Mouse (Mus musculus) gastrocnemius, postnatal 25 days (tissue): ENCODE measurements around the gene Thg1l. TPM values are rescaled to one million over a fixed set of nuclear protein-coding genes. Genes with fewer than 3 reads are reported as not detected.
A peak's percentile ranks its signal among the peaks of the same experiment; 100 is the strongest.

Source experiments
- DNase-seq: peaks from one replicate; pipeline ENCODE4 v3.0.0; 2022
- long read RNA-seq, 2 experiments: library from polyadenylated mRNA; stranded (forward); transcript quantifications; one replicate each; pipeline ENCODE4 v2.0.0; 2021
- total RNA-seq, 2 experiments: library from RNA; stranded (reverse); gene quantifications; 1 replicate in 1 of 2; 2 replicates in 1 of 2; pipeline ENCODE4 v1.2.3; 2021

The Thg1l gene
- 1 to 10 TPM; 4.8 to 5.4 TPM for total RNA-seq
- long read RNA-seq, experiment 1, partial matches to known transcripts, result 0 of 2 reads
- long read RNA-seq, experiment 1, other reads (novel, unspliced or antisense), result 0 of 2 reads
- long read RNA-seq, experiment 2, result 0 reads

DNA sequence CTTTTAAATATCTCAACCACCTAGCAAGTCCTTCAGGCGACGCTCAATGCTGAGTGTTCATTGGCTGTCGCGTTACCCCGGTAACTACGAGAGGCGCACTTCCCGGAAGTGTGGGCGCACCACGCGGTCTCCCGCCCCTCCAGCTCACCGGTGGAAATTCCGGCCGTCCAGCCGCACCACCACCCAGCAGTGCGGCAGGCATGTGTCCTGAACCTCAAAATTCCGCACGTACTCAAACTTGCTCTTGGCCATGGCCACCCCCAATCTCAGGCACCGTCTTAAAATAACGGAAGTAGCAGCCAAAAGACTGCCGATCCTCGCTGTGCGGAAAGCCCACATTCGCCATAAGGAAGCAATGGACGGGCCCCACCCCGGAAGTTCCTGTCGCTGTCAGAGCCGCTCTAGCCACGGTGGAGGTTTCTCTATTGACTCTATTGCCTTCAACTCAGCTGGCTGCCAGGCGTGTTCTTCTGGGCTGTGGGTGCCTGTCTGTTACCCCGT lies at the start of gene Thg1l:
Gene Thg1l, minus strand, starts transcription at position 368 of the 501 bp plus-strand sequence.
- DNase-seq, result peak; percentile 88

DNA sequence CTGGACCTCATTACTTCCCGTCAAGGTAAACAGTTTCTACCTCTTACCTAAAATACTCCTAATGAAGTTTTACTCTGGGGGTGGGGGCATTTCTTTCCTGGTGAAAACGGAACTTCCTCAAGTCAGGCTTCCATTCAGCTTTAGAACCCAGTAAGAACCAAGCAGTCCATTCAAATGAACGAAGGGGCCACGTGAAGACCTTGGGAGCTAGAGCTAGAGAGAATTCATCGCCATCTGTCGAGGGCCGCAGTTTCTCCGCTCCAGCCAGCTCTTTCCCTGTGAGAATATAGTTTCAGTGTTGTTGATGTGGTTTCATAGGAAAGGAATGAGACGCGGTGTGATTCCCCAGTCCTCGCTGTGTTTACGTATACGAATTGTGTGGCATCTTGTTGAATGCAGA lies 36.8 kb upstream of the Thg1l start:
- no peak for DNase-seq

DNA sequence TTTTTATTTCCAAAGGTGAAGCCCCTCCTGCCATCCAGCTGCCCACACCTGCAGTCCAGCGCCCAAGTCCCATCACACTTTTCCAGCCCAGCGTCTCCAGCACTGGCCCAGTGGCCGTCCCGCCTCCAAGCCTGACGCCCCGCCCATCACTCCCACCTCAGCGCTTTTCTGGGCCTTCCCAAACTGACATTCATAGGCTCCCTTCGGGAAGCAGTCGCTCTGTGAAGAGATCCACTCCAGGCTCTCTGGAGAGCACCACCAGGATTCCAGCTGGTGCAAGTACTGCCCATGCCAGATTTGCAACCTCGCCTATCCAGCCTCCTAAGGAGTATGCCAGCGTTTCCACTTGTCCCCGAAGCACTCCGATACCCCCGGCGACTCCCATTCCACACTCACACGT lies 36.3 kb upstream of the Thg1l start:
- no peak for DNase-seq

DNA sequence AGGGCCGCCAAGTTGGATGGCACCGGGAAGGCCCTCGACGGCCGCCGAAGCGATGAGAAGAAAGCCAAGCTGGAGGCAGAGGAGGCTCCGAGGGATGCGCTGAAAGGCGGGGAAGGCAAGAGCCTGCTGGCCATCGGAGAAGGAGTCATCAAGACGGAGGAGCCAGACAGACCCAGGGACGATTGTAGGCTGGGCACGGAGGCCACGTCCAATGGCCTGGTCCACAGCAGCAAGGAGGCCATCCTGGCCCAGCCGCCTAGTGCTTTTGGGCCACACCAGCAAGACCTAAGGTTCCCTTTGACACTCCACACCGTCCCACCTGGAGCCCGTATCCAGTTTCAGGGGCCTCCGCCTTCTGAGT lies 25.6 kb upstream of the Thg1l start:
- DNase-seq, result peak; percentile 10

- DNase-seq, result peak; percentile 48
Measured at GRCm38 (mm10) chr11:45979946-45980892, 24.9 kb upstream of the Thg1l start, which contains the start of gene Sox30. Gene Sox30, plus strand, starts transcription at chr11:45980310.

GRCm38 (mm10) chr11:45976061-45976460 lies 20.8 kb upstream of the Thg1l start:
- no peak for DNase-seq

DNA sequence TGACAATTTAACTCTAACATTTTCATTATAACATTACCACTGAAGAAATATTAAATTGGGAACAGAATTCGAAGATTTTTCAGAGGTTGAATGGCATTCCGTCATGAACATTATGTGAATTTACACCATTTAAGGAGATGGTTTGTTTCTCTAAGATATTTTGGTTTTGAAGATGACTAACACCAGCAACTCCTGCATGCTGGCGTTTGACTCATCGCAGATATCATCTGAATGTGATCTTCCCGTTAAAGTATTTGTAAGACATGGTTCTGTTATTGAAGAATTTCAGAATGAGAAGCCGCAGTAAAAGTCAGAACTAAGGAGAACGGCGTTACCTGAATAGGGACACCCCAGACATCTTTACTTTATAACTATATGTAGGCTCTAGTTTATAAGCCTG lies 19.2 kb upstream of the Thg1l start:
- DNase-seq, result no peak

DNA sequence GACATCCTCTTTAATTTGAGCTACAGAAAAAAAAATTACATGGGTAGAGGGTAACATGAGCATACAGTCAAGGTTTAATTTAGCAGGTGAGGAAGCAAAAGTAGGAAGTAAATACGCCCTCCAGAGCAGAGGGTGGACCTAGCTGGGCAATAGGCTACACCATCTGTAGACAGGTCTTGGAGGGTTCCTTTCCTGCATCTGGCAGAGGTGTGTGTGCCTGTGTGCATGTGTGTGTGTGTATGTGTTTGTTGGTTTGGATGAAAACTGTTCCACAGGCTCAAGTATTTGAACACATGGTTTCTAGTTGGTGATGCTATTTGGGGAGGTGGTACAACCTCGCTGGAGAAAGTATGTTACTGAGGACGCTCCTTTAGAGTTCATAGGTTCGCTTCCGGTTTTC lies 18.3 kb upstream of the Thg1l start:
- no peak for DNase-seq

DNA sequence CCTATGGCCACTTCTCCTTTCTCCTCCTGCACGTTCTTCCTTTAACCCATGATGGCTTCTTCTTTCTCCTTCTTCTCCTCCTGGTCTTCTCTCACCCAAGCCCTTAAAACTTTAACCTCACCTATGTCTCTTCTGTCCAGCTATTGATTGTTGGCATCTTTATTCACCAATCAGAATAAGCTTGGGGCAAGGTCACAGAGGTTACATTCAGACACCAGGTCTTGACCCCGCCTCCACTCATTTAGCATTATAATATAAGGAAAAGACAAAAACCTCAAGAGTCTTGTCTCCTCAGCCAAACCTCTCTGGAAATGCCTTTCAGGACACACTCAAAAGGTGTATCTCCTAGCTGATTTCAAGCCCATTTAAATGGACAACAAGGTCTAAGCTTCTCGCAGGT lies 13.2 kb upstream of the Thg1l start:
- no peak for DNase-seq

GRCm38 (mm10) chr11:45966896-45967295 lies 11.6 kb upstream of the Thg1l start:
- DNase-seq, result no peak

- no peak for DNase-seq
Measured at GRCm38 (mm10) chr11:45960003-45960402, 4.7 kb upstream of the Thg1l start.

- no peak for DNase-seq
Measured at GRCm38 (mm10) chr11:45959598-45959997, 4.3 kb upstream of the Thg1l start.

DNA sequence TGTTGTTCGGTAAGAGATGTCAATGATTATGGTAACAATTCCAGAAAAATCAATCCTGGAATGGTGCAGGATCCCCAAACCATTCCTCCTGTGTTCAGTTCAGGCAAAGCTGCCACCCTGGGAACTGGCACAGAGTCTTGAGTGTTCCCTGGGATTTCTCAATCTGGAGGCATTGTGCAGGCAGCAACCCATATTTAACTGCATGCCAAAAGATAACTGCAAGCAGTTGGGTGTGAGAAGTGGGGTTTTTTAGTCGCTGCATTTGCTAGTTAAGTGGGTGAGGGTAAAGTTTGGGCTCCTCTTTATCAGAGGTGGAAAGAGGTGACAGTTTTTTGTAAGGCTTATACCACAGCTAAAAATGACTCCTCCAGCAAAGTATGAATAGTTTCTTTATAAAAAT lies 7.8 kb downstream of the Thg1l start:
- DNase-seq, result no peak

- no peak for DNase-seq
Measured at GRCm38 (mm10) chr11:45946796-45947195, 8.5 kb downstream of the Thg1l start.

DNA sequence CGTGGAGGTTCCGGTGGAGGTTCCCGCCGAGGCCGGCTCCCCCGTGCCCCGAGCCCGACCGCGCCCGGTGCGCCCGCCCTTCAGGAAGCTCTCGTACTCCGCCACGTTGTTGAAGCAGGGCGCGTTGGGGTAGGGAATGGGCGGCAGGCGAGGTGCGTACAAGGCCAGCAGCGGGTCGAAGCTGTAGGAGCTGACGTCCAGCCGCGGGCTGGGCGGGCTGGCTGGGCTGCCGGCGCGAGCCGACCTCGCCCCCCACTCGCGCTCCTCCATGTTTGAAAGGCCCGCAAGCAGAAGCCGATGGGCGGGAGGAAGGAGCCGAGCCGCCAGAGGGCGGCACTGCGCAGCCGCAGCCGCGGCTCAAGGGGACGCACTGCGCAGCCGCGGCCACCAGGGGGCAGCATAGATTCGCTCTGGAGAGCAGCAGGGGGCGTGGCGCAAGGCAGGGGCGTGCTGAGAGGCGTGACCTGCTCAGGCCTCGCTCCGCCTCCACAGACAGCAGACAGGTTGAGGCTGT lies 10.6 kb downstream of the Thg1l start, which contains the start of gene Lsm11:
Gene Lsm11, minus strand, starts transcription at position 293 of the 514 bp plus-strand sequence.
- peak; percentile 91 for DNase-seq

- no peak for DNase-seq
Measured at GRCm38 (mm10) chr11:45943891-45944642, 11.2 kb downstream of the Thg1l start.

GRCm38 (mm10) chr11:45943108-45943705 lies 12.1 kb downstream of the Thg1l start:
- DNase-seq, result no peak

DNA sequence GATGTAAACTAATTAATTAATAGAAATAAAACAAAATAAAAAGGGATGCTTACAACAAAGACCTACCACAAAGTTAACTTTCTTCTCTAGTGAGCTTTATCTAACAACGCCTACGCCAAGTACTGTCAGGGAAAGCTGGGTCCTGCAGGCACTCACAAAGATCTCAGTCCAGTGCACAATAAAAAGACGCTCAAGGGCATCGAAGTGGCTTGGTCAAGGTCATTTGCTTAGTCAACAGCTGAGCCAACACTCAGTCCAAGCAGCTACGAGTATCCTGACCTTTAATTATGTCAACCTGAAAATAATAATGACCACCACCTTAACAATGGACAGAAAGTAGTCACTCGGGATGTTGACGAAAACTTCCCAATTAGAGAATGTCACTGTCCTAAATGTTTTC lies 13.0 kb downstream of the Thg1l start:
- DNase-seq, result no peak

- no peak for DNase-seq
Measured at GRCm38 (mm10) chr11:45938917-45939316, 16.4 kb downstream of the Thg1l start.

DNA sequence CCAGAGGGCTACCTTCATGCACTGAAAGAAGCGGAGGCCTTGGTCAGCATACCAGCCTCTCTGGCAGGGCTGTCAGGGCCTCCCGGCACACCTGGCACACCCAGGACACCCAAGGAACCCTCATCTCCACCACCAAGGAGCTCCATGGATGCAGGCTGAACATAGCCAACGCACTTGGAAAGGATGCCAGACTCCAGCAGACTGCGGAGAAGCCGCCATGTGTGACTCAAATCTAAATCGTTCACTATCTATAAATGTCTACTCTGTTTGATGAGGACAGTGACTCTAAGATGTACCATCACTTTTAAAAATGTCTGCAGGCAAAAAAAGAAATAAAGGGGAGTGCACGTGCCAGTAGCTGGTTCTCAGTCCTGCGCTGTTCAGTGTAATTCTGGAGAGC lies 17.8 kb downstream of the Thg1l start:
- DNase-seq, result no peak

- DNase-seq, result no peak
Measured at GRCm38 (mm10) chr11:45932771-45933170, 22.5 kb downstream of the Thg1l start.

- no peak for DNase-seq
Measured at GRCm38 (mm10) chr11:45929541-45929940, 25.8 kb downstream of the Thg1l start.
